Mouse (Mus musculus): ENCODE results near the gene Barhl2. TPM values are rescaled to one million over a fixed set of nuclear protein-coding genes. Genes with fewer than 3 reads are reported as not detected.

The Barhl2 gene
- not detected in 2 replicates for polyA plus RNA-seq (2011; ENCODE audit: insufficient read length, low read depth, missing spikeins)

DNA sequence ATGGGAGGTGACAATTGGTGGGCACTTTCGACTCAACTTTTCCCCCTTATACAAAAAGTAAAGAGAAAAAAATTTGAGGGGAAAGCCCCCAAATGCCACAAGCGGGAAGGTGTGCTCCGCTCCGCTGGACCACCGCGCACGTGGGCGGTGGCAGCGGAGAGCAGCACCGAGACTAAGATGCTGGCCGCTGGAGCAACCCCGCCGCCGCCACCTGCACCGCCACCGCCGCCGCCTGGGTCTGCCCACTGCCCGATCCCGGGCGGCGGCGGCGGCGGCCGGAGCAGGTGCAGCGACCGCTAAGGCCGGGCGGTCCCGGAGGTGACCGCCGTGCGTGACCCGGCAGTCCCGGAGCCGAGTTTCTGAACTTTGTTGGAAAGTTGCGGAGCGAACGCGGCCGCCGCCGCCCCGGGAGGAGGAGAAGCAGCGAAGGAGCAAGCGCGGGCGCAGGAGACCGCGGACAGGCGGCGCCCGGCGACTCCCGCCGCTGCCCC is at the start of gene Barhl2:
Gene Barhl2 (minus strand): TSS at position 181 of the 491 bp plus-strand sequence.
- Histone ChIP-seq H3K4me3 (ENCODE audit: insufficient read depth, low read length) (peak within 1 kb of the TSS; percentile 26; the same call in 1 of the 2 replicates), H3K4me1 (ENCODE audit: control insufficient read depth, insufficient read depth, low read length) (no peaks in the 10 kb centered on the region), H3K27ac (ENCODE audit: insufficient read depth, low read length) (no peak within 1 kb of the TSS)
- TF ChIP-seq CTCF (IDR thresholded peaks at IDR 0.05; ENCODE audit: borderline replicate concordance, insufficient read depth, low read length): no peak
- TF ChIP-seq POLR2A (IDR thresholded peaks at IDR 0.05; ENCODE audit: low read depth, low read length): no peak

DNA sequence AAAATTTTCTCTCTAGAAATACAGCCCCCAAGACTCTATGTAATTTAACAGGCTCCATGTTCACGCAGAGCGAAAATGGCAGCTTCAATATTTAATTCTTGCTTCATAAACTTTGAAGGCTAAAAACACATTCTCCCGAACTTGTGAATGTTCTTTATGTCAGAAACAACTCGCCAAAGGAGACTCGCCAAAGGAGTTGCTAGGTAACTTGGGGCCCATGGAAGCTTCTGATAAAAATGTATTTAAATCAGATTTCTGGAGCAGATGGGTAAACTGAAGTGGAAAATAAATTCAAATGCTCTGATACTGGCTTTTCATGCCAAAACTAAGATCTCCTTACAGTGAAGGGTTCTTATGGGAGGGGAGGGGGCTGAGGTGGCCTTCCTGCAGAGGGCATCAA is 48.1 kb upstream of the Barhl2 start:
- H3K4me1 ChIP-seq (ENCODE audit: control insufficient read depth, insufficient read depth, low read length): no peaks in the 10 kb centered on the region
- no peak overlapping the region for H3K27ac ChIP-seq (ENCODE audit: insufficient read depth, low read length)
- no peak for TF ChIP-seq CTCF (IDR thresholded peaks at IDR 0.05; ENCODE audit: borderline replicate concordance, insufficient read depth, low read length)
- no peak for TF ChIP-seq POLR2A (IDR thresholded peaks at IDR 0.05; ENCODE audit: low read depth, low read length)
- no peak overlapping the region for H3K4me3 ChIP-seq (ENCODE audit: insufficient read depth, low read length)

DNA sequence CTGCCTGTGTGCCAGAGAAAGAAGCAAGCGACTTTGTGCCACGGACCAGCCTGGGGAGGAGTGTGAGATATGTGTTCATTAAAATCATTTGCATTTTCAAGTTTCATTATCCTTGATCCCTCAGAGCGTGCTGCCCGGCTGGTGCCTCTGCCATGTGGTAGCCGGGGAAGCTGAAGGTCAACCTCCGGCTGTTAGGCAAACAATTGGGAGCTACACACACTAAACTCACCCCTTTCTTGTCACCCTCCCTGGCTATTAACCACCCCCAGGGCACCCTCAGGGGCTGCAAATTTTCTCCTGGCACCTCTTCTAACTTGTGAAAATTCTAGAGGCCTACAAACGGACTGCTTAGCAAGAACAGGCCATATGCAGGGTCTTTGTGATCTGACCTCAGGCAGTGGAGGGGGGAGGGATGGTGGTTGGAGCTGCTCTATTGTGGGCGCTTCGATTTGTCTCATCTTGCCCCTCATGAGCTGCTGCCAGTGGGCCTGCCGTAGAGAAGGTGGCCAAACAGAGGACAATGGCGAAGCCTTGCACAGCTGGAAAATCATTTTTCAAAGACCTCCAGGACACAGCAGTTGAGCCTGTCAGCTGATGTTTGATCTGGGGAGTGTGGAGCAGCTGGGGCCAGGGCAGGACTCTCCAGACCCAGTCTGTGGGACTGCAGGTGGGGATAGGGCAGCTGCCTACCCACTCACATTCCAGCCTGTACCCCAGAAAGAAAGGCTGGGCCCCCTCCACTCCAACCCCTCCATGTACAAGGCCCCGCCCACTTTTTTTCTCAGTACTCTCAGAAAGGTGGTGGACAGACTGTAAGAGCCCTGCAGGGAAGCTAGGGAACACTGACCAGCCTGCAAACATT is 44.9 kb upstream of the Barhl2 start:
- Histone ChIP-seq H3K27ac (ENCODE audit: insufficient read depth, low read length) (no peak overlapping the region), H3K4me3 (ENCODE audit: insufficient read depth, low read length) (no peak overlapping the region)
- no peak for TF ChIP-seq POLR2A (IDR thresholded peaks at IDR 0.05; ENCODE audit: low read depth, low read length)
- TF ChIP-seq CTCF (IDR thresholded peaks at IDR 0.05; ENCODE audit: borderline replicate concordance, insufficient read depth, low read length): no peak

DNA sequence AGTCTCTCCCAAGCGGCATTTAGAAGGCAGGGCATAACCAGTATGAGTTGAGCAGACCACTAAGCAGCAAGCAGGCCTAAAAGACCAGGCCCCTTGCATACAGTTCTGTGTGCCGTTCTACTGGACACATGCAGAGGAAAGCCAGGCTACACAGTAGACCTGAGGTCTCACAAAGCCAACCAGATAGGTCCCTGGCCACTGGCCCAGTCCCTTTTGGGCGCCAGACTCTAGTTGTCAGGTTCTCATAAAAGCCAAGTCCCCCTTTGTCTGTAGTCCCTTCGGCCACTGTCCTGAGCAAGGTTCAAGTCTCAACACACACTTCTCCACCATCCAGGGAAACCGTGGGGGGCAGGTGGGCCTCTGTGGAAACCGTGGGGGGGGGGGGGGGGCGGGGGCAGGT is 44.3 kb upstream of the Barhl2 start:
- H3K4me1 ChIP-seq (ENCODE audit: control insufficient read depth, insufficient read depth, low read length): no peaks in the 10 kb centered on the region
- H3K4me3 ChIP-seq (ENCODE audit: insufficient read depth, low read length): no peak overlapping the region
- TF ChIP-seq CTCF (IDR thresholded peaks at IDR 0.05; ENCODE audit: borderline replicate concordance, insufficient read depth, low read length) (no peak), POLR2A (IDR thresholded peaks at IDR 0.05; ENCODE audit: low read depth, low read length) (no peak)
- H3K27ac ChIP-seq (ENCODE audit: insufficient read depth, low read length): no peak overlapping the region

More for the DNA sequence above, 44.9 kb upstream of the Barhl2 start:
- H3K4me1 ChIP-seq (ENCODE audit: control insufficient read depth, insufficient read depth, low read length): no peaks in the 10 kb centered on the region

DNA sequence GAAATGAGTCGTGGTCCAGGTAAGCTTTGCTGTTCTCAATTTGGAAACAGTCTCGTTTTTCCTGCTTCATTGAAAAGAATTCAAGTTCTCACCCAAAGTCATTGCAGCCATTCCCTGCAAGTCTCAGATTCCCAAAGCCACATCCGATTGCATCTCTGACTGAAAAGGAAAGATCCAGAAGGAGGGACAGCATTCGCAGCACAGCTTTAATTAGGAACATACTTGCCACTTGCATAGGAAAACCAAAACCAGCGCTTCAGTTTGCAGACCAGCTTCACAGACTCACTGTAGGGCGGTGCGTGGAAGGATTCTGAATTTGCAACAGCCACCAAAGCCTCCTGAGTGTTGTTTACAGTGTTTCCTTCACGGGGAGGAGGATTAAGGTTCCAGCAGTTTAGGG is 33.8 kb upstream of the Barhl2 start:
- no peaks in the 10 kb centered on the region for H3K4me1 ChIP-seq (ENCODE audit: control insufficient read depth, insufficient read depth, low read length)
- H3K27ac ChIP-seq (ENCODE audit: insufficient read depth, low read length): no peak overlapping the region
- TF ChIP-seq POLR2A (IDR thresholded peaks at IDR 0.05; ENCODE audit: low read depth, low read length) (no peak), CTCF (IDR thresholded peaks at IDR 0.05; ENCODE audit: borderline replicate concordance, insufficient read depth, low read length) (no peak)
- no peak overlapping the region for H3K4me3 ChIP-seq (ENCODE audit: insufficient read depth, low read length)

DNA sequence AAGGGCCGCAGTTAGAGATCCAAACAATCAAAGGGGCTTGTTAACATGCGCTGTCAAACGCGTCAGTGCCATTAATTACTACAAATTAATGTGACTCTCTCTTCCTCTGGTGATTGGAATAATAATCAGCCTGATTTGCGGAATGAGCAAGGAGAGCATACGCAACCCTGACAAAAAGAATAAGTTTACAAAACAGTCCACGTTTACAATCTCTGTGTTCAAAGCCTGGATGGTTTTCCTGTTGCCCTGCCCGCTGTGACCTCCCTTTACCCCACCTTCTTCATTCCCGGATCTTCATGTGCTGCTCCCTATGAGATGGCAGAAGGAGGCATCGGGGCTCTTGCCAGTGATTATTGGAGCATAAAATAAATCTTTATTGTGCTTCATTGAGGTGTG is 14.1 kb upstream of the Barhl2 start:
- TF ChIP-seq POLR2A (IDR thresholded peaks at IDR 0.05; ENCODE audit: low read depth, low read length) (no peak), CTCF (IDR thresholded peaks at IDR 0.05; ENCODE audit: borderline replicate concordance, insufficient read depth, low read length) (no peak)
- H3K4me1 ChIP-seq (ENCODE audit: control insufficient read depth, insufficient read depth, low read length): no peaks in the 10 kb centered on the region
- H3K27ac ChIP-seq (ENCODE audit: insufficient read depth, low read length): no peak overlapping the region
- no peak overlapping the region for H3K4me3 ChIP-seq (ENCODE audit: insufficient read depth, low read length)

DNA sequence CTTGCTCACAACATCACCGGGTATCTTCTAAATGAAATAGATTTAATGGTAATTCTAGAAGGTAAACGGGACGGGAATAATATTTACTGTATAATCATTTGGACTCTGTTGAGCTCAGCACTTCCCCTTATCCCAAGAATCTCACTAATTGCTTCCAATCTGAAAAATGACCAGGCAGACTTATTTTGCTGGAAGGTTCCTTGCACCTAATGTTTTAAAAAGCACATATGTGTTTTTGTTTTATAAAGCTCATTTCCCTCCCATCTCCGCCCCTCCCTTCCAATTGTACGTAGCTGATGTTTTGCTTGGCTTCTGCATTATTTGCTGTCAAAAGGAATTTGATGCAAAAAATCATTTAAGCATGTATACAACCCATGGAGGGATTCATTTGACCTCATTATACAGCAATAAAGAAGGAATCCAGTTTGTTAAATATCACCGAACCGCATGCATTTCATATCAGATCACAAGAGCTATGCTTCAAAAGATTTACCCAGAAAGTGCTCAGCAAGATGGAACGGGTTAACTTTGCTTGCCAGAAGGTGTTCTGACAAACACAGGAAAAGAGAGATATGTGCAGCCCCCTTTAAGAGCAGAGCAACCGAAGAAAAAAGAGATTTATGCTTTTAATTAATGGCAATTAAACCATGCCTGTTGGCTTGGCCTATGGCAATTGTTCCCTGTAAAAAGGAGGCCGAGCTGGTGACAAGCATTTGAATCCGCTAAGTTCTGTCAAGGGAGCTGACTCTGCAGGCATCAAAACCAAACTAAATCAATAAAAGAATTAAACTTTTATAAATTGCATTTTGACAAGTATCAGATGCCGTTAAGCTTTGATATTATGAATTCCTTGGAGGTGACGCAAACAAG is 13.5 kb upstream of the Barhl2 start:
- no peak overlapping the region for H3K4me3 ChIP-seq (ENCODE audit: insufficient read depth, low read length)
- TF ChIP-seq CTCF (IDR thresholded peaks at IDR 0.05; ENCODE audit: borderline replicate concordance, insufficient read depth, low read length): no peak
- no peak for TF ChIP-seq POLR2A (IDR thresholded peaks at IDR 0.05; ENCODE audit: low read depth, low read length)
- H3K4me1 ChIP-seq (ENCODE audit: control insufficient read depth, insufficient read depth, low read length): no peaks in the 10 kb centered on the region
- H3K27ac ChIP-seq (ENCODE audit: insufficient read depth, low read length): no peak overlapping the region

DNA sequence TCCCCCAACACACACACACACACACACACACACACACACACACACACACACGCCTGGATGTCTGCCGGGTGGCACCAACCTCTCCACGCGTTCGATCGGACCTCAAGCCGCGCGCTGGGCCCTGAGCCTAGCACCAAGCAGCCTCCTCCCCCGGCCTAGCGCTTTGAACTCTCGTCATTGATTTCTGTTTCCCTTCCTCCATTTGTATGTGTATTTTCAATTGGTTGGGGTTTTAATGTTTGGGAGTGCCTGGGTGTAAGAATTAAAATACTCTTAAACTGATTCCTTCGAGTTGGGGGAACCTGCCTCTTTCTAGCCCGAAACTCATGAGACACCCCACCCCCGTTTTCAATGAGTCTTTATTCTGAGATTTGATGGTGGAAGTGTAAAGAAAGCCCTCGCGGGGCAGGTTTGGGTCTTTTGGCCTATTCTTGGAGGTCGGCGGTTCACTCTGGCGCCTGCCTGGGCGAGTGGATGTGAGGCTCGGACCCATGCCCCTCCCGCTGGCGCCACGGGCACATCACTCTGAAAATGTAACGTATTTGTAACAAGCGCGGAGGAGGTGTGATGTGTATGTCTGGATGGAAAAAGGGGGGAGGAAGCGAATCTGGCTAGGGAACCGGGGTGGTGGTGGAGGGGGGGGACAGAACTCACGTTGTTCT is 7.3 kb upstream of the Barhl2 start:
- Histone ChIP-seq H3K4me3 (ENCODE audit: insufficient read depth, low read length) (no peak overlapping the region), H3K27ac (ENCODE audit: insufficient read depth, low read length) (no peak overlapping the region), H3K4me1 (ENCODE audit: control insufficient read depth, insufficient read depth, low read length) (no peaks in the 10 kb centered on the region)
- TF ChIP-seq CTCF (IDR thresholded peaks at IDR 0.05; ENCODE audit: borderline replicate concordance, insufficient read depth, low read length): no peak
- no peak for TF ChIP-seq POLR2A (IDR thresholded peaks at IDR 0.05; ENCODE audit: low read depth, low read length)
